Mouse (Mus musculus) brain, embryonic 14.5 days (tissue): Measurements from ENCODE around the gene Dok1.

ENCODE experiments used
- CTCF ChIP-seq: fragments of 200-500 bp; IDR thresholded peaks from 2 replicates; pipeline ENCODE4 v1.5.1; 2012; ENCODE audit warnings: inconsistent platforms, mild to moderate bottlenecking, moderate library complexity, borderline replicate concordance; ENCODE audit not compliant: insufficient read depth, insufficient read length; ENCODE audit errors: extremely low read depth
- POLR2A ChIP-seq: fragments of 200-500 bp; IDR thresholded peaks from 2 replicates; pipeline ENCODE4 v1.6.1; 2012; ENCODE audit warnings: mild to moderate bottlenecking, inconsistent platforms, borderline replicate concordance; ENCODE audit not compliant: poor library complexity, insufficient read depth, insufficient read length, severe bottlenecking; ENCODE audit errors: extremely low read depth

DNA sequence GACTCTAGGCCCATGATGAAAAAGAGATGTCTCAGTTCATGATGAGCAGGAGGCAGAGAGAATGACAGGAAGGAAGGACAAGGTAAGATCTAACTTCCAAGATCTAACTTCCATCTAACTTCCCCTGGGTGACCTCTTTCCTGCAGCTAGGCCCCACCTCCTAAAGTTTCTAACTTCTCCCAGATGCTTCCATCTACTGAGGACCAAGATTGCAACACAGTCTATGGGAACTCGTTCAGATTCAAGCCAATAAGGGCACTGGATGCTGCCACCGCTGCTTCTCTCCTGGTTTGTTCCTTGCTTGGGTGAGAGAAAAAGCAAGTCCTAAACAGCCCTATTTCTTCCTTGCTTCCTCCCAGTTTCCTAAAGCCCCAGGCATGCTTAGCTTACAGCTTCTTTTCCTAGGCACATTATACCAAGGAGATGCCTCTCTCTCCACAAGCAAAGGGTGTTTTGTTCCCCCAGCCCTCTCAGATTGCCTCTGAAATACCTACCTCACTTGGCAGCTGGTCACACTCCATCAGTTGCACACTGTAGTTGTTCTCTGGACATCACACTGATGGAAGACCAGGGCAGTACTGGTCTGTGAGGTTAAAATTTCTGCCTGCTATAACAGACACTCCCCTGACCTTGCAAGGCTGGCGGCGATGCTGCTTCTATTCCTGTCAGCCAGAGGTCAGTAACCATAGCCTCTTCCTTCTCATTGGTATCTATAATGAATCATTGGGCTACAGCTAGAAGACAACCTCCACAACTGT lies 12.3 kb downstream of the Dok1 start:
- TF ChIP-seq POLR2A (no peak), CTCF (no peak)
